Mouse (Mus musculus): Measurements from ENCODE around the gene Fbxl7. TPM values are rescaled to one million over a fixed set of nuclear protein-coding genes. Genes with fewer than 3 reads are reported as not detected.
A peak's percentile ranks its signal among the peaks of the same experiment; 100 is the strongest.

Gene Fbxl7
- polyA plus RNA-seq, 1 experiment, result 4.2 TPM

DNA sequence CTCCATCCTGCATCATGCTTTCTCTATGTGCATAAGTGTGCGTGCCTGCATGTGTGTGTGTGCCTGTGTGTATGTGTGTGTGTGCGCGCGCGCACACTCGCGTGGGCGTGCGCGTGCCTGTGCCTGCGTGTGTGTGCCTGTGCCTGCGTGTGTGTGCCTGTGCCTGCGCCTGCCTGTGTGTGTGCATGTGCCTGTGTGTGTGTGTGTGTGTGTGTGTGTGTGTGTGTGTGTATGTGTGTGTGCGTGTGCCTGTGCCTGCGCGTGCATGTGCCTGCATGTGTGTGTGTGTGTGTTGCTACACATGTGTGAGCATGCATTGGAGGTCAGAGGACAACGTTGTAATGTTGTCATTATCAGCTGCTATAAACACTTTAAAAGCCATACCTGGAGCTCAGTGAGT, 272.1 kb downstream of the Fbxl7 start:
- TF ChIP-seq FOSL1 (IDR thresholded peaks at IDR 0.05; ENCODE audit: insufficient read depth, low read length, poor library complexity, severe bottlenecking), result no peak
- TF ChIP-seq MYOG (IDR thresholded peaks at IDR 0.05; ENCODE audit: control insufficient read depth, extremely low read depth, insufficient read length), result no peak
- no peak for TF ChIP-seq MAX (IDR thresholded peaks at IDR 0.05)
- TF ChIP-seq CTCF (IDR thresholded peaks at IDR 0.05; ENCODE audit: control insufficient read depth, insufficient read depth, insufficient read length), result no peak
- TF ChIP-seq CEBPB (IDR thresholded peaks at IDR 0.05; ENCODE audit: low read depth), result no peak
- H3K4me3 ChIP-seq (ENCODE audit: insufficient read depth, poor library complexity, severe bottlenecking), result no peak overlapping the region
- no peak overlapping the region for H3ac ChIP-seq (ENCODE audit: control insufficient read depth, insufficient read length, low read depth)
- no peaks in the 10 kb centered on the region for H3K79me3 ChIP-seq (ENCODE audit: low read depth)
- H3K79me2 ChIP-seq (ENCODE audit: control insufficient read depth, insufficient read depth), result no peaks in the 10 kb centered on the region
- no peaks in the 10 kb centered on the region for H3K27me3 ChIP-seq (ENCODE audit: control insufficient read depth, insufficient read depth, insufficient read length)
- no peaks in the 10 kb centered on the region for H3K36me3 ChIP-seq (ENCODE audit: control insufficient read depth, insufficient read depth)

DNA sequence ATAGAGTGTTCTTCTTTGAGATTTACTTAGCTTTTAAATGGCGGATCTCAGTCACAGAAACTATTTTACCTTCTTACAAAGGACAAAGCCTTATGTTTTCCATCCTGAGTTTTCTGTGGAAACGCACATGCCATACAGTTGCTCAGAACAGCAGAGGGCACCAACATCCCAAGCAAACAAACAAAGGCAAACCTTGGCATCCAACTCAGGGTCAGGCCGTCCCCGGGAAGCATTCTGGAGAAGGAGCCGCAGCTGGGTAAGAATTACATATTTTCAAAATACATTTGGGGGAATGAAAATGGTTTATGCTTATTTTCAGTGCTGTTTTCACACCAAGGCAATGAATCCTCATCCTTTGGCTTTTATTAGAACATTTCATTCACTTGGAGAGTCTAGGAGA, 275.1 kb downstream of the Fbxl7 start:
- no peaks in the 10 kb centered on the region for H3K79me3 ChIP-seq (ENCODE audit: low read depth)
- no peaks in the 10 kb centered on the region for H3K36me3 ChIP-seq (ENCODE audit: control insufficient read depth, insufficient read depth)
- TF ChIP-seq CTCF (IDR thresholded peaks at IDR 0.05; ENCODE audit: control insufficient read depth, insufficient read depth, insufficient read length), result peak; percentile 49
- TF ChIP-seq CEBPB (IDR thresholded peaks at IDR 0.05; ENCODE audit: low read depth), result no peak
- TF ChIP-seq MYOD1 (IDR thresholded peaks at IDR 0.05; ENCODE audit: control insufficient read depth, insufficient read length, low read depth), result no peak
- TF ChIP-seq FOSL1 (IDR thresholded peaks at IDR 0.05; ENCODE audit: insufficient read depth, low read length, poor library complexity, severe bottlenecking), result no peak
- no peak for TF ChIP-seq MYOG (IDR thresholded peaks at IDR 0.05; ENCODE audit: control insufficient read depth, extremely low read depth, insufficient read length)
- no peak for TF ChIP-seq MAX (IDR thresholded peaks at IDR 0.05)
- TF ChIP-seq USF1 (IDR thresholded peaks at IDR 0.05; ENCODE audit: low read depth), result no peak
- H3ac ChIP-seq (ENCODE audit: control insufficient read depth, insufficient read length, low read depth), result no peak overlapping the region
- no peaks in the 10 kb centered on the region for H3K27me3 ChIP-seq (ENCODE audit: control insufficient read depth, insufficient read depth, insufficient read length)
- H3K79me2 ChIP-seq (ENCODE audit: control insufficient read depth, insufficient read depth), result no peaks in the 10 kb centered on the region
- no peak overlapping the region for H3K4me3 ChIP-seq (ENCODE audit: insufficient read depth, poor library complexity, severe bottlenecking)

DNA sequence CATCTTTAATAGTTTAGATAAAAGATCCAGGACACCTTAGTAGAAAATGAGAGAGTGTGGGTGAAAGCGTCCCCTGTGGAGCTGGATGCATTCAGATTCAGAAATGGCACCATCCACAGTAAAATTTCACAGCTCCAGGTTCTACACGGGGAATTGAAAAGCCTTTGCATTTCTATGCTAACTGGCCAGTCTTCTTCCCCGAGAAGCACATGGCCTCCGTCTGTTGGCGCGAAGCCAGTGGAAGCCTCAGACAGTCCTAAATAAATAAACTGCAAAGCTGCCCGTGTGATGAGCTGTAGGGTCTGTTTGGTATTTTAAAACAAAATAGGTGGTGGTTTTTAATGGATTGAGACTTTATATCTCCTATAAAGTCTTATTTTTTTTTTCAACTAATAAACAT, 276.2 kb downstream of the Fbxl7 start:
- Histone ChIP-seq H3K36me3 (ENCODE audit: control insufficient read depth, insufficient read depth) (no peaks in the 10 kb centered on the region), H3K79me3 (ENCODE audit: low read depth) (no peaks in the 10 kb centered on the region), H3K27me3 (ENCODE audit: control insufficient read depth, insufficient read depth, insufficient read length) (no peaks in the 10 kb centered on the region), H3K4me3 (ENCODE audit: insufficient read depth, poor library complexity, severe bottlenecking) (no peak overlapping the region), H3K79me2 (ENCODE audit: control insufficient read depth, insufficient read depth) (no peaks in the 10 kb centered on the region), H3ac (ENCODE audit: control insufficient read depth, insufficient read length, low read depth) (no peak overlapping the region)
- no peak for TF ChIP-seq MYOD1 (IDR thresholded peaks at IDR 0.05; ENCODE audit: control insufficient read depth, insufficient read length, low read depth)
- no peak for TF ChIP-seq CTCF (IDR thresholded peaks at IDR 0.05; ENCODE audit: control insufficient read depth, insufficient read depth, insufficient read length)
- no peak for TF ChIP-seq MAX (IDR thresholded peaks at IDR 0.05)
- TF ChIP-seq FOSL1 (IDR thresholded peaks at IDR 0.05; ENCODE audit: insufficient read depth, low read length, poor library complexity, severe bottlenecking), result no peak
- TF ChIP-seq MYOG (IDR thresholded peaks at IDR 0.05; ENCODE audit: control insufficient read depth, extremely low read depth, insufficient read length), result no peak
- TF ChIP-seq CEBPB (IDR thresholded peaks at IDR 0.05; ENCODE audit: low read depth), result no peak
- no peak for TF ChIP-seq USF1 (IDR thresholded peaks at IDR 0.05; ENCODE audit: low read depth)

DNA sequence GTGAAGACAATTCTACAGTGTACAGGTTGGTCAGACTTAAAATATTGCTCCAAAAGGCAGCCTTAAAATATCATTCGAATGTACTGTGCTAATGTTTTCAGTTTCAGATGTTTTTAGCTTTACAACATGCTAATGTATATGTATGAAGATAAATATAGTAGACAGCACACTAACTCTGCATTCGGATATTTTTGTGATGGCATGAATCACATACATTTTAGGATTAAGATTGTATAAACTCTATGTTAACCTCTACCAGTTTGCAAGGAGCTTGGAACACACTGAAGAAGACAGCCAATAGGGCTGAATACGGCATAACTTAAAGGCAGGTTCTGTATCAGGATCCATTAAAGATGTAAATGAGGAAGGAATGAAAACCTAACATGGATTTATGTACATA, 299.1 kb downstream of the Fbxl7 start:
- no peaks in the 10 kb centered on the region for H3K27me3 ChIP-seq (ENCODE audit: control insufficient read depth, insufficient read depth, insufficient read length)
- no peak overlapping the region for H3K4me3 ChIP-seq (ENCODE audit: insufficient read depth, poor library complexity, severe bottlenecking)
- H3K79me2 ChIP-seq (ENCODE audit: control insufficient read depth, insufficient read depth), result no peaks in the 10 kb centered on the region
- no peaks in the 10 kb centered on the region for H3K79me3 ChIP-seq (ENCODE audit: low read depth)
- no peak overlapping the region for H3ac ChIP-seq (ENCODE audit: control insufficient read depth, insufficient read length, low read depth)
- H3K36me3 ChIP-seq (ENCODE audit: control insufficient read depth, insufficient read depth), result no peaks in the 10 kb centered on the region
- TF ChIP-seq CEBPB (IDR thresholded peaks at IDR 0.05; ENCODE audit: low read depth) (no peak), USF1 (IDR thresholded peaks at IDR 0.05; ENCODE audit: low read depth) (no peak), FOSL1 (IDR thresholded peaks at IDR 0.05; ENCODE audit: insufficient read depth, low read length, poor library complexity, severe bottlenecking) (no peak), CTCF (IDR thresholded peaks at IDR 0.05; ENCODE audit: control insufficient read depth, insufficient read depth, insufficient read length) (no peak)

DNA sequence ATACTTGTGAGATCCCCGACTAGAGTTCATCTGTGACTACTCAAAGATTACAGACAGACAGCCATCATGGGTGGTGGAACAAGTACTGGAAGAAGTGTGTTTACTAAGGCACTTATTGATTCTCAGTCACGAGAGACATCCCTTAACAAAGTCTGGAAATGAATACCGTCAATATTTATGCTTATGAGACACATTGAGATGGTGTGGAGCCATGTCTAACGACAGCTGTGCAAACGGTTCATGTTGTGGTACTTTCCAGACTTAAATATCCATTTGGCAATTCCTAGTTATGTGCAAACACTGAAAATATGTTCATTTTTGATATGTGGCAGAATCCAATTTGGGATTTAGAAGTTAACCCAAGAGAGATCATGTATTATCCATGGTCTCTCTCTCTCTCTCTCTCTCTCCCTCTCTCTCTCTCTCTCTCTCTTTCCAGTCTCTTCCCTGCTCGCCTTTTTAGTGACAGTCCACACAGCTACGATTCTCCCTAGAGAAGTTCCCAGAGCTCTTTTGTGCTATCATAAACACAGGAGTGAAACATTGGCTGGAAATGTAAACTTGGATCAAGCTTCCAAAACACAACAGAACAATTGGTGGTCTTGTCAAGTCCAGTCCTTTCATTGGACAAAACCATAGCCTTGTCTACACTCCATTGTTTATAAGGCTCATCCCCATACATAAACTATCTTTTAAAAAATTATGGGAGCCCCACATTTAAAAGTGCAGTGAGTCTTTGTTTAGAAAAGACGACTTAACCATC, 315.3 kb downstream of the Fbxl7 start:
- Histone ChIP-seq H3K36me3 (ENCODE audit: control insufficient read depth, insufficient read depth) (no peaks in the 10 kb centered on the region), H3K4me3 (ENCODE audit: insufficient read depth, poor library complexity, severe bottlenecking) (no peak overlapping the region), H3K79me2 (ENCODE audit: control insufficient read depth, insufficient read depth) (no peaks in the 10 kb centered on the region), H3K27me3 (ENCODE audit: control insufficient read depth, insufficient read depth, insufficient read length) (no peaks in the 10 kb centered on the region), H3K79me3 (ENCODE audit: low read depth) (no peaks in the 10 kb centered on the region), H3ac (ENCODE audit: control insufficient read depth, insufficient read length, low read depth) (no peak overlapping the region)
- no peak for TF ChIP-seq CEBPB (IDR thresholded peaks at IDR 0.05; ENCODE audit: low read depth)
- no peak for TF ChIP-seq MAX (IDR thresholded peaks at IDR 0.05)
- TF ChIP-seq CTCF (IDR thresholded peaks at IDR 0.05; ENCODE audit: control insufficient read depth, insufficient read depth, insufficient read length), result no peak
- TF ChIP-seq MYOG (IDR thresholded peaks at IDR 0.05; ENCODE audit: control insufficient read depth, extremely low read depth, insufficient read length), result no peak
- TF ChIP-seq FOSL1 (IDR thresholded peaks at IDR 0.05; ENCODE audit: insufficient read depth, low read length, poor library complexity, severe bottlenecking), result no peak
- TF ChIP-seq USF1 (IDR thresholded peaks at IDR 0.05; ENCODE audit: low read depth), result no peak
- TF ChIP-seq MYOD1 (IDR thresholded peaks at IDR 0.05; ENCODE audit: control insufficient read depth, insufficient read length, low read depth), result no peak

DNA sequence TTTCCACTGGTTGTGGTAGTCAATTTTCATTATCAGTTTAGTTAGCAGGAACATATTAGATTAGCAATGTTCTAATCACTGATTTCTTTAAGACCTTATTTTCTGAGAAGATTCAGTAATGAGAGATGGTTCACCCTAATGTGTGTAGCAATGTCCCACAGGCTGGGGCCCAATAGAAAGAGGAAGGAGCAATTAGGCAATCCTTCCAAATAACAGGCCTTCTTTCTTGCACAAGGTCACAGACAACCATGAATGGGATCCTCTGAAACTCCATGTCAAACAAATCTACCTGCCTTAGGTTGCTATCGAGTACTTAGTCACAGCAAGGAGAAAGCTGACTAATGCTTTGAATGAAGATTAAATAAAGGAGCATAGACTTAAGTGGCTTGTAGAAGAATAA, 316.9 kb downstream of the Fbxl7 start:
- H3ac ChIP-seq (ENCODE audit: control insufficient read depth, insufficient read length, low read depth), result no peak overlapping the region
- H3K4me3 ChIP-seq (ENCODE audit: insufficient read depth, poor library complexity, severe bottlenecking), result no peak overlapping the region
- no peaks in the 10 kb centered on the region for H3K79me2 ChIP-seq (ENCODE audit: control insufficient read depth, insufficient read depth)
- TF ChIP-seq CEBPB (IDR thresholded peaks at IDR 0.05; ENCODE audit: low read depth) (no peak), USF1 (IDR thresholded peaks at IDR 0.05; ENCODE audit: low read depth) (no peak), FOSL1 (IDR thresholded peaks at IDR 0.05; ENCODE audit: insufficient read depth, low read length, poor library complexity, severe bottlenecking) (no peak), MYOG (IDR thresholded peaks at IDR 0.05; ENCODE audit: control insufficient read depth, extremely low read depth, insufficient read length) (no peak), MAX (IDR thresholded peaks at IDR 0.05) (no peak), CTCF (IDR thresholded peaks at IDR 0.05; ENCODE audit: control insufficient read depth, insufficient read depth, insufficient read length) (no peak), MYOD1 (IDR thresholded peaks at IDR 0.05; ENCODE audit: control insufficient read depth, insufficient read length, low read depth) (no peak)
- no peaks in the 10 kb centered on the region for H3K27me3 ChIP-seq (ENCODE audit: control insufficient read depth, insufficient read depth, insufficient read length)
- H3K79me3 ChIP-seq (ENCODE audit: low read depth), result no peaks in the 10 kb centered on the region
- no peaks in the 10 kb centered on the region for H3K36me3 ChIP-seq (ENCODE audit: control insufficient read depth, insufficient read depth)
